Mouse (Mus musculus): ENCODE data around the gene Crk.

DNA sequence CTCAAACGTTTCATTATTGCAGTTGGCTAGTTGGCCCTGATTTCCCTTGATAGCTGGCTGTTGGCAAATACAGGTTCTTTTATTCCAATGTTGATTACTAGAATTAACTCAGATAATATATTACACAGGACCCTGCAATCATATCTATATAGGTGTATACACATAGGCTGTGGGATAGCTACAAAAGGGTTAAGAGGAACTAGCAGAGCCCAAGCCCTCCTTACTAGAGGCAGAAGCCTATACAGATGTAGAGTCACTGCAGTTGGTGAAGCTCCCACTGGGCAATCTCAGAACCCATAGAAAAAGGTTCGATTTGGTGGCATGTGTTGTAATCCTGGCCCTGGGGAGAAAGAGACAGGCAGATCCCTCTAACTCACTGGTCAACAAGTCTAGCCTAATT is 48.1 kb downstream of the Crk start:
- TF ChIP-seq CTCF (IDR thresholded peaks at IDR 0.05; ENCODE audit: borderline replicate concordance, insufficient read depth, low read depth, low read length) (no peak), POLR2A (IDR thresholded peaks at IDR 0.05; ENCODE audit: borderline replicate concordance, insufficient read depth, low read length) (no peak)

All from cerebellum, adult 2 months (tissue).